Comparison of ENCODE assay signal across 9 mouse cellular contexts in genomic region chr3:21991681-21992152, GRCm38 (mm10).
DNase-seq lines count a peak whose midpoint lies in the region; ATAC-seq and TF ChIP-seq lines count a peak whose summit lies in the region.
"Had no signal": no experiment of that assay in that cellular context is flagged by ENCODE, and none has a peak within 500 bp of the region (broad histone marks: within the 10 kb centered on the region; RNA-seq: fewer than 3 reads in every experiment).

No protein-coding gene starts in this region.

- H3K27ac ChIP-seq in small intestine, adult 2 months (ENCODE audit: insufficient read depth, low read depth, low read length), result peak overlapping the region; percentile 89

- peaks cover 41% of the 10 kb centered on the region; the same call in 1 of the 2 replicates for H3K4me1 ChIP-seq in small intestine, adult 2 months (ENCODE audit: control insufficient read depth, insufficient read depth, insufficient read length, low read length)

- no peaks in the 10 kb centered on the region for H3K36me3 ChIP-seq in small intestine, adult 2 months (ENCODE audit: control insufficient read depth, insufficient read depth, low read length)

- no peak for ATAC-seq in frontal cortex, adult (ENCODE audit: low TSS enrichment)
- ATAC-seq in erythroblast, adult 5-6 weeks (replicated peaks; ENCODE audit: low FRiP score, poor library complexity, severe bottlenecking), result no peak

- no peak for TF ChIP-seq CTCF in small intestine, adult 2 months (IDR thresholded peaks at IDR 0.05; ENCODE audit: extremely low read depth, insufficient read length, insufficient replicate concordance, low read depth, low read length)

- H3K27me3 ChIP-seq in small intestine, adult 2 months (ENCODE audit: control insufficient read depth, insufficient read depth, low read length), result no peaks in the 10 kb centered on the region

- intact Hi-C loops in gastrocnemius, postnatal 36 days (cut with DNase I), result no loop called here

- peak; percentile 11 to 14 for DNase-seq in frontal cortex, postnatal 10 days (ENCODE audit: low spot score in 2 of 2)
- DNase-seq in CD8-positive naive resting alpha-beta T cell, adult 2 months (ENCODE audit: low read depth in 2 of 2, low spot score in 2 of 2), result peak; percentile 32 to 38
- peak; percentile 40 for DNase-seq in liver
- no peak for DNase-seq in gastrocnemius, postnatal 36 days
- DNase-seq in left cerebral cortex, adult 18-20 months (ENCODE audit: low spot score in 2 of 2), result no peak
- DNase-seq: heart, postnatal 36 days had no signal

- no peak for TF ChIP-seq POLR2A in small intestine, adult 2 months (IDR thresholded peaks at IDR 0.05; ENCODE audit: low read depth, low read length)

- H3K4me3 ChIP-seq in small intestine, adult 2 months (ENCODE audit: low read depth, low read length), result no peak overlapping the region

- 20% methylated on average over 9 of the region's 9 CpGs for WGBS in small intestine, adult 2 months

Comparison
In these comparisons a context has a peak if more than half of its experiments do, and no peak if none do; other contexts are left out.
1. DNase-seq: peak in frontal cortex, postnatal 10 days (2 of 2), CD8-positive naive resting alpha-beta T cell, adult 2 months (2 of 2) and liver (single experiment); none in gastrocnemius, postnatal 36 days (0 of 2) and left cerebral cortex, adult 18-20 months (0 of 2).